Mouse (Mus musculus) kidney, postnatal 4 days (tissue): ENCODE results near the gene Ncdn.

Experiments
- DNase-seq, 2 experiments: peaks; one replicate each; pipeline ENCODE4 v3.0.0; 2021; ENCODE audit warnings: mixed read lengths in 2 of 2

Ncdn gene

GRCm38 (mm10) chr4:126753268-126754230, at the start of gene Ncdn, which contains the start of gene AU040320:
TSS of gene Ncdn (minus strand) at chr4:126753438.
TSS of gene AU040320 (plus strand) at chr4:126753544.
- peak; percentile 97 to 99 for DNase-seq

DNA sequence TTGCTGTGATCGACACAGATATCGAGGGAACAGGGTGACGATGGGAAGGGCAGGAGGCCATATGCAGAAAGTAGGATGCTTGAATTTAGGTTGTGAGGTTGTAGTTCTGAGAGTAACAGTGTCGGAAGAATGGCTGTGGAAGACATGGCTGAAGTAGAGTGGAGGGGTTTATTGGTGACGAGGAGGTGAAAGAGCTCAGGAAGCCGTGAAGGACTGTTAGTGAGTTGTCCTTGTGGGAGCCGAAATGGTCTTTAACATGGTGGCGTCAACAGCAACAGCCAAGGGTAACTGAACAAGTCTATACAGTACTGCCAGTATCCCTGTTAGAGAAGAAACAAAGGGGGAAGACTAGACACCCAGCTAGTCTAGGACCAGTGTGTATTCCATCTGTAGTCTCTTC, 48.9 kb upstream of the Ncdn start:
- DNase-seq = no peak

DNA sequence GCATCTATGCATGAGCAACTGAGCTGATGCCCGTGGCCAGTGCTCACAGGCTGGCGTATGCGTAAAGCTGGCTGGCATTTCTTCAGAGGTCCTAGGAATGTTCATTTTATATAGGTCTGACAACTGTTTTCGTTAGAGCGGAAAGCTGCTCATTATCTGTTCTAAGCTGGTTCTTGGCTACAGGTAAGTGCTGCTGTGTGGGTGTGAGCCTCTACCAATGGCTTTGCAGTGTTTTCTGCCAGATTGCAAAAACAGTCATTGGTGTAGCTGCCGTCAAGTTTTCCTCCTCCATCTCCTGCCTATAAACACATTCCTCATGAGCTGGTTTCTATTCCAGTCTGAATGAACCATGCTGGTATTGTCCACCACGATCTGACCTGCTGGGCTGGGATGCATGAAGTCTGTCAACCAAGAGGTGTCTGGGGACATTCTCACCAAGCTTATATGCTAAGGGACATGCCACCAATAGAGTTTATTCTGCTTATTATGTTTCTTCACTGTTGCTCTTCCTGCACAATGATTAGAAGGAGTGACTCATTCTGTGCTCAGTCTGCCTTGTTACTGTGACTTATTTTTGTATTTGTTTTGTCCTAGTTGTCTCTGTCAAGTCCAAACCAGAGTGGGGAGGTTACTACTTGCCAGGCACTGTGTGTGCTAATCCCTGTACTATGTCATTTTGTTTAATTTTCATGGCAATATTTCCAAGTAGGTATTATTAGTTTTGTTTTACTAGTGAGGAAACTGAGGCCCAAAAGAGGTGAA, 39.3 kb upstream of the Ncdn start:
- no peak for DNase-seq

DNA sequence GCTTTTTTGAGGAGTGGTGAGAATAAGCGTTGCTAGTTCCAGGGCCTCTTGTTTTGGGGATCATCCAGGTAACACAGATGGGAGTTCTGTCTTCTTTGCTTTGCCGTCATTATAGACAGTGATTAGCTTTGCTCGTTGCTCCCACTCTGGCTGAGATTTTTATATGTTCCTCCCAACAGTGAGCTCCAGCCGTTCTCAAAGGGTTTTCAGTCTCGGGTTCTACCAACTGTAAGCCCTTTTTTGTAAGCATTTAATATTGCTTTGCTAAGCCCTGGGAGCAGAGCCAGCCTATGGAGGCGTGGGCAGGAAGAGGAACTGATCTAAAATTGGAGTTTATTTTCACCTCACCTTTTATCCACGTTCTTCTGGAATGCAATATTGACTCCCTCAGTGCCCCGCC, 29.8 kb upstream of the Ncdn start:
- no peak for DNase-seq

DNA sequence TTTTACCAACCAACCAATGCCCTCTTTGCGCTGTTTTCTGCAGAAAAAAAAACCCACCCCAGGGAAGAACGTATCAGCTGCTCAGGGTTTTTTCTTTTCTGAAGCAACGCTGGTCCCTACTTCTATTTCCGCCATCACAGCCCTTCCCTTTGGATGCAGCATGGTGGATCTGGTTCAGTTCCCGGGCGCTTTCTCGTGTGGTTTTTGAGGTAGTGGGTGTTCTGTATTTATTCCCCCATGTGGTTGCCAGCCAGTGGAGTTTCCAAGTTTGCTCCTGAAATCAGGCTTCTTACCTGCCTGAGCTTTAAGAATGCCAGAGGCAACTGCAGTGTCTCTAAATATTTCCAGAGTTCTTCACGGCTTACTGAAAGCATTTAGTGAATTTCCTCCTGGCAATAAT, 29.3 kb upstream of the Ncdn start:
- no peak for DNase-seq

GRCm38 (mm10) chr4:126781871-126782270, 28.6 kb upstream of the Ncdn start:
- no peak for DNase-seq

DNA sequence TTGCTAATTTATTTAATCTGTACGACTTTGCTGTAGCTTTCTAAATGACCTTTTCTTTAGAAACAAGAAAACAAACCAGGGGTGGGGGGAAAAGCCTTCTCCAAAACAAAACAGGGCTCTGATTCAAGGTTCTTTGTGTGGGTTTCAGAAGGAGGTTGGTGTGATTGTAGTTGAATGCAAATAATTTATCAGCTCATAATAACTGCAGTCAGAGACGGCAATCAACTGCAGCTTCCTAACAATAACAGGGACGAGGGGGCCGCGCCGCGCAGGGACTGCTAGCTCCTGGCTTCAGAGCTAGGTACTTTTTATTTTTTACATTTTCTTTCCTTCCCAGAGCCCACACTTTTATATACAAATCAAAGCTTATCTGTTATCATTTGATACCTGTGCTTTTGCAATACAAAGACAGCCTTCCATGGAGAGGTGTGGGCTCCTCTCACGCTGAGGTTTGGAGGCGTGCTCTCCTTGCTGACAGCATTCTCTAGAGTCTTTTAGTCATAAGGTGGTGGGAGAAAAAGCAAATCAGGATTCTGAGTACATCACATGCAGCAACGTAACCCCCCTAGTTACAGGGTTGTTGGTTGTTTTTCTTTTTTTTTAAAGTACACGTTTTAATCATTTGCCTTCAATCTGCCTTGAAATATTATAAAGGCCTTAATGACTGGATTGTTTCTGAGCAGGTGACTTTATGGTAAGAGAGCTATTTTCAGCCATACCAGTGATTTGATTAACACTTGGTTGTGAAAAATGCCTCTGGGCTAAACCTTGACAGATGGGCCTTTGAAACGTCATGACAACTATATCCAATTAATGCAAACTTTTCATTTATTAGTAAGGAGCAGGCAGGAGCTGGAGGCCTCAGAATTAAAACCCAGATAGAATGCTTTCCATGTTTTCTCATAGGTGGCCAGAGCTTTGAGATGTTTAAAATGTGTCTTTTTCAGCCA, 26.9 kb upstream of the Ncdn start:
- DNase-seq = no peak

DNA sequence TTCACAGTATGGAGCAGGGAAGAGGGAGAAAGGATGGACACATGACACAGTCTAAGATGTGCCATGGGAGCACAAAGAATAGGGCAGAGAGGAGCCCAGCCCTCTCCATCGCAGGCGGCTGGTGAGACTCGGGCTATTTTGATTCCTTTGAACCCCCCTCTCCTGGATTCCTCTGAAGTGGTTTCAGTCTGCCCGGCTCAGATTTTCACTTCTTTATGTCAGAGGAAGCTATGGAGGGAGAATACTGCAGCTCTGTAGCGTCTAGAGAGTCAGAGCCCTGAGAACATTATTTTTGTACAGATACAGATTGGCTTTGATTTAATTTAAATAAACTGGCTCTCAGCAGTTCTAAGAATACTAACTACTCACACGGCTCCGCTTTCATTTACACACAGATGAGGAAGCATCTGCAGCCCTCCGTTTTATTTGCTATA, 25.9 kb upstream of the Ncdn start:
- no peak for DNase-seq

- DNase-seq = no peak
These were observed 21.9 kb upstream of the Ncdn start for GRCm38 (mm10) chr4:126775182-126775581.

GRCm38 (mm10) chr4:126773871-126774270, 20.6 kb upstream of the Ncdn start:
- DNase-seq = no peak

- no peak for DNase-seq
These were observed 17.6 kb upstream of the Ncdn start for GRCm38 (mm10) chr4:126770831-126771230.

GRCm38 (mm10) chr4:126769800-126770563, 16.7 kb upstream of the Ncdn start:
- no peak for DNase-seq

GRCm38 (mm10) chr4:126763483-126763882, 10.2 kb upstream of the Ncdn start:
- DNase-seq = no peak

DNA sequence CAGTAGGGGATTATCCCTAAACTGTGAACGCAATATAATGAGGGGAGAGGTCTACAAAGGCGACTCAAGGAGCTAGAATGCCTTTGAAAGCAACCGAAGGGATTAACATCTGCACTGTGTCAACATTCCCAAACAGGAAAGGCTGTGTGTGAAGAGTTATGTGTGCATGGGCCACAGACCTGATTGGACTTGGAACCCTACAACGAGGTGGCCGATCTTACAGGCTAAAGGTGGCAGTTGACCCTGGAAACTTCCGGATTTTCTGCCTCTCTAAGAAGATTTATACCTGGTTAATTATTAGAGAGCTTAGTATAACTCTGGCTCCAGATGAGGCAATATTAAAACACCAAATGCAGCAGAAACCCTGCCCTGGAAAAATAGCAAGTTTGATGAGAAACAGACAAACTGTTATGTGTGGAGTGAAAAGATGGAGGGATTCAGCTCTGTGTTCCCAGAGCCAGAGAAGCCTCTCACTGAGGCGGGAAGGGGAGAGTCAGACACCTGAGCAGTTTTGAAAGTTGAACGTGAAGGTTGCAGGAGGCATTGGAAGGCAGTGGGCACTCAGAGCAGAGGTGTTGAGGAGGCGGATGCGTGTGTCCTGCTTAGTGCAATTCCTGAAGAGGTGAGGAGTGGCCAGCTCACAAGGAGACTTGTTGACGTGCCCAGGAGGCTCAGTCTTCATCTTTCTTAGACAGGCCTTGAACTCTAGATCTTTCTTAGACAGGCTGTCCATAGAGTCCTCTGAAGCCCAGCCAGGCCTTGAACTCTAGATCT, 9.5 kb upstream of the Ncdn start:
- peak in 1 of 2 experiments; percentile 33 for DNase-seq

- DNase-seq = no peak
These were observed 6.2 kb upstream of the Ncdn start for GRCm38 (mm10) chr4:126759435-126759834.

GRCm38 (mm10) chr4:126758299-126758698, 5.1 kb upstream of the Ncdn start:
- no peak for DNase-seq

- DNase-seq = no peak
These were observed 3.5 kb upstream of the Ncdn start for GRCm38 (mm10) chr4:126756766-126757165.

GRCm38 (mm10) chr4:126754736-126755374, 1.6 kb upstream of the Ncdn start:
- no peak for DNase-seq

GRCm38 (mm10) chr4:126754231-126754611, 983 bp upstream of the Ncdn start:
- no peak for DNase-seq

DNA sequence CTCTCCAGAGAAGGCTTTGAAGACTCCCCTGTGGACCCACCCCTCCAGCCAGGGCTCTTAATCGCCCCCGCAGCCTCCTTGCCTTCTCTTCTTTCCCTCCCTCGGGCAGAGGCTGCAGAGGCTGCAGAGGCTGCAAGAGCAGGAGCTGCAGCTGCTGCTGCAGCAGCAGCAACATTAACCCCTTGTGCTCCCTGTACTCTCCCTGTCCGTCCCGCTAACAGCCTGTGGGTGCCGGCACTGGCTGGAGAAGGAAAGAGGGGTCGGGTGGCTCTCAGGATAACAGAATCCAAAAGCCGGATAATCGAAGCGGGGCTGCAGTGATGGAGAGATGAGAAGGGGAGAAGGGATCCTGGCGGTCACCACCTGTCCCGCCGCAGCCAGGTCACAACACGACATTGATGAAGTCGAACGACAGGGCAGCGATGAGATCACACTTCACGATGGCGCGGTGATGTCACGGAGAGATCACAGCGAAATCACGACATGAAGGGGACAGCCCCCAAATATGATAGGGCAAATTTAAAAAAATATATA, 563 bp downstream of the Ncdn start:
- DNase-seq = peak in 1 of 2 experiments; percentile 42
